Mouse (Mus musculus): ENCODE results near the gene Stard9. TPM values are rescaled to one million over a fixed set of nuclear protein-coding genes. Genes with fewer than 3 reads are reported as not detected.

Stard9 gene
- total RNA-seq (2017) = 1.8 and 3.1 TPM in 2 replicates

- peak; percentile 96 to 98 for ATAC-seq (replicated peaks in 1 of 2; ENCODE audit: insufficient read depth in 1 of 2, low FRiP score in 2 of 2, low TSS enrichment in 1 of 2, low read depth in 1 of 2, poor library complexity in 2 of 2, severe bottlenecking in 2 of 2)
These were observed at the start of gene Stard9 for GRCm38 (mm10) chr2:120628886-120629735. Gene Stard9 (plus strand): TSS chr2:120629121.

DNA sequence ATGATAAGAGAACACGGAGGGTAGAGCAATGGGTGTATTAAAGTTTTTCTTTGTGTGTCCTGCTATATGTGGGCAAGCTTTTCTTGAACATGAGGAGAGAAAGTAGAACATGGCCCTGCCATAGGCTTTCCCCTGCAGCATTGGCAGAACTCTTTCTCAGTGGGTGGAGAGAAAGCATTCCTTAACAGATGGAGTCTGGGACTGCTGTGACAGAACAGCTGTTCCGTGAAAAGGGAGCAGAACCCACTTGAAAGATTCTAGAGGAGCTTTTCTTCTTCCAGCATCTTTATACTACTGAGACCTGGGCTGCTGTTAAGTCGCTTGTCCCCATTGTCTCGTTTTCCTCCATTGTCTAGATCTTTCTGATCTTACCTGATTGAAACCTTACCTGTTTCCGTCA lies 39.2 kb upstream of the Stard9 start:
- no peak for ATAC-seq (replicated peaks in 1 of 2; ENCODE audit: insufficient read depth in 1 of 2, low FRiP score in 2 of 2, low TSS enrichment in 1 of 2, low read depth in 1 of 2, poor library complexity in 2 of 2, severe bottlenecking in 2 of 2)

DNA sequence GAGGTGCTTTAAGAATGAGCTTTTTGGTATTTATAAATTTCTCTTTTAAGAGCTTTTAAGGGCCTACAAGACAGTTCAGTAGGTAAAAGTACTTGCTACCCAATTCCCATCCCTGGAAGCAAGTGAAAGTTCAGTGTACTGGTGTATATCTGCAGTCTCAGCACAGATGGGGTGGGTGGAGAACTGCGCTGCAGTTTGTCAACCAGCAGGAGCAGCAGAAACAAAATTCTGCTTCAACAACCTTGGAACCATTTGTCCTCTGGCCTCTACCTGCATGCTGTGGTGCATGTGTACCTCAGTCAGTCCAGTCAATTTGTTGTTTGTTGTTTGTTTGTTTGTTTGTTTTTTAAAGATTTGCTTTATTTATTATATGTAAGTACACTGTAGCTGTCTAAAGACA lies 36.7 kb upstream of the Stard9 start:
- no peak for ATAC-seq (replicated peaks in 1 of 2; ENCODE audit: insufficient read depth in 1 of 2, low FRiP score in 2 of 2, low TSS enrichment in 1 of 2, low read depth in 1 of 2, poor library complexity in 2 of 2, severe bottlenecking in 2 of 2)

DNA sequence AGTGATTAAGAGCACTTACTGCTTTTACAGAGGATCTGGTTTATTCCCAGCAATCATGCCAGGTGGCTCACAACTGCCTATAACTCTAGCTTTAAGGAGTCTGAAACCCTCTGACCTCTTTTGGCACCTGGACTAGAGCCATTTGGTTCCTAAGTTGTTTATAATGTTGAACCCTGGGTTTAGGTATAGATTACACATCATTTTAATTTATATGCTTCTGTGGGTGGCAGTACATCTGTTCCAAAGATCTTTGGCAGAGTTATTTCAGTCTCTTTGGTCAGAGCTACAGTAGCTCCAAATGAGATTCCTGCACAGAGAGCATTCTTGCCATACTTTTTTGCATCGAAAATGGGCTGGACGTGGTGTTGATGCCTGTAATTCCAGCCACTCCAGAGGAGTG lies 31.2 kb upstream of the Stard9 start:
- no peak for ATAC-seq (replicated peaks in 1 of 2; ENCODE audit: insufficient read depth in 1 of 2, low FRiP score in 2 of 2, low TSS enrichment in 1 of 2, low read depth in 1 of 2, poor library complexity in 2 of 2, severe bottlenecking in 2 of 2)

GRCm38 (mm10) chr2:120599506-120599905 lies 29.4 kb upstream of the Stard9 start:
- ATAC-seq (replicated peaks in 1 of 2; ENCODE audit: insufficient read depth in 1 of 2, low FRiP score in 2 of 2, low TSS enrichment in 1 of 2, low read depth in 1 of 2, poor library complexity in 2 of 2, severe bottlenecking in 2 of 2) = 0 out of 4 replicates have a peak, but pooled peaks of 1 of the 2 experiments have one; percentile 4

- no peak for ATAC-seq (replicated peaks in 1 of 2; ENCODE audit: insufficient read depth in 1 of 2, low FRiP score in 2 of 2, low TSS enrichment in 1 of 2, low read depth in 1 of 2, poor library complexity in 2 of 2, severe bottlenecking in 2 of 2)
These were observed 22.8 kb upstream of the Stard9 start for GRCm38 (mm10) chr2:120606021-120606690.

DNA sequence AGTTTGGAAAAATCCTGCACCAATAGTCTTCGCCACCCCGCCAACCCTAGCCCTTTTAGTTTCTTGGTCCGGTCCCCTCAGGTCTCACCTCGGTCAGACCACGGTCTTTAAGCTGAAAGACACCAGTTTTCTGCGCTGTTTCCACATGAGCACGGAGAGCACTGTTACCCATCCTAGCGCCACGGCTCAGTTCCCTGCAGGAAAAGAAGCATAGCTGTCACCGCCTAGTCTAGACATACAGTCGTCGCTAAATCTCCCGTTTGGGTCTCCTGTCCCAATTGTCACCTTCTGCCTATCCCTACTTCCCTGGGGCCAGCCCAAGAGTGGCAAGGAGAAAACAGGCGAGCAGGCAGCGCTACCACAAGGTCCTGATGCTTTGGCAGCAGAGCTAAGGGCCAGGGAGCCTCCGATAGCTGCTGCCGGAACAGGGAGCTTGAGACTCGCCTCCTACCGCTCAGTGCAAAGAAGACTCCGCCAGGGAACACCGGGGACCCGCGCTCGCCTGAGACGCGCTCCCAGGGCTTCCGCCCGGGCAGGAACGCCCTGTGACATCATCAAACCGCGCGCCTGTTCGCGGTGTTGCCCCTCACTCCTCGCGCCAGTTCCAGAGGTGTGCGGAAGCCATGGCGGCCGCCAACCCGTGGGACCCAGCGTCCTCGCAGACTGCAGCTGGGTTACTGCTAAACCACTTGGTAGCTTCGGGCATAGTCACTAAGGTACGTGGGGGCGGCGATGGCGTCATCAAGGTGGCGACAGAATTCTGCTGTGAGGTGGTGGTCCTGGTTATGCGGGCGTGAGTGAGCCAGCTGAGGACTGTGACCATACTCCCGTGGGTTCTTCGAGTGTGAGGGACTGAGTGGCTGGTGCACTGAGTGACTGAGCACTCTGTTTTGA lies 19.8 kb upstream of the Stard9 start, which contains the start of the genes Haus2 and Lrrc57:
Haus2 (plus strand) TSS at position 554 of the 894 bp plus-strand sequence.
Lrrc57 (minus strand) TSS at position 691 of the 894 bp plus-strand sequence.
- ATAC-seq (replicated peaks in 1 of 2; ENCODE audit: insufficient read depth in 1 of 2, low FRiP score in 2 of 2, low TSS enrichment in 1 of 2, low read depth in 1 of 2, poor library complexity in 2 of 2, severe bottlenecking in 2 of 2) = peak; percentile 92 to 98

DNA sequence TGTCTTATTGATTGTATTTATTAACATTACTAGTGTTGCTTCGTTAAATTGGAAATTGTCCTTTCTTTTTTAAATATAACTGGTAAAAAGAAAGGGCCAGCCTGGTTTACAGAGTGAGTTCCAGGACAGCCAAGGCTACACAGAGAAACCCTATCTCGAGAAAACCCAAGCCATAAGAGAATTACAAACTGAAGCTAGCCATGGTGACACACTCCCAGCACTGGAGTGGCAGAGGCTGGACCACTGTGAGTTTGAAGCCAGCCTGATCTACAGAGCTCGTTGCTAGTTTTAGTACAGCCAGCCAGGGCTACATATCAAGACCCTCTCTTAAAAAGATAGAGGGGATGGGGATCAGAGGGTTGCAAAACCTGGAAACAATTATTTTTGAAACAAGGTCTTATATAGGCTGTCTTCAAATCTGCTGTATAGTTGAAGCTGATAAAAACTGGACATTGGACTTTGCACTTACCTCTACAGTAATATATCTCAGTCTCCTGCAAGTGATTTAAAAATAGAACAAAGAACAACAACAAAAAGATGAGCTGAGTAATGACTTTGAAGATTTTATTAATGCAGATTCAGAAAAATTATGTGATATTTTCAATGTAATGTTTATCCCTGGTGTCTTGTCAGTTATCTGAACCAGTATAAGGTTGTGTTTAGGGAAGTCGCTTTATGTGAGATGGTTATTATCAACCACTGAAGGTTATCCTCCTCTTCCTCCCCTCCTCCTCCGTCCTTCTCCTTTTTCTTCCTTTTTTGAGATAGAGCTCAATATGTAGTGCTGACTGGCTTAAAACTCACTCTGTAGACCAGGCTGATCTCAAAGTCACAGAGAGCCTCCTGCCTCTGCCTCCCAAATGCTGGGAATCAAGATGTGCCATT lies 12.4 kb upstream of the Stard9 start:
- ATAC-seq (replicated peaks in 1 of 2; ENCODE audit: insufficient read depth in 1 of 2, low FRiP score in 2 of 2, low TSS enrichment in 1 of 2, low read depth in 1 of 2, poor library complexity in 2 of 2, severe bottlenecking in 2 of 2) = no peak

DNA sequence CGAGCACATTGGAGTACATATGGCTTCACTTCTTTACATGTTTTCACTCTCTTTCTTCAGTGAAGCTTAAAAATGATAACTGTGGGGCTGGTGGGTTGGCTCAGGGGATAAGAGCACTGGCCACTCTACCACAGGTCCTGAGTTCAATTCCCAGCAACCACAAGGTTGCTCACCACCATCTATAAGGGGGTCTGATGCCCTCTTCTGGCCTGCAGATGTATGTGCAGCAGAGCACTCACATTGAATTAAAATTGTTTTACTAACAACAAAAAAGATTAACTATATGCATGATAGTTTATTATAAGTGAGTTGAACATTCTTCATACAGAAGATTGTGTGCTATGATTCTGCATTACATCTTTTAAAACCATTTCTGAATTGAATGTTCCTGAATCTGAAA lies 9.4 kb upstream of the Stard9 start:
- no peak for ATAC-seq (replicated peaks in 1 of 2; ENCODE audit: insufficient read depth in 1 of 2, low FRiP score in 2 of 2, low TSS enrichment in 1 of 2, low read depth in 1 of 2, poor library complexity in 2 of 2, severe bottlenecking in 2 of 2)

- no peak for ATAC-seq (replicated peaks in 1 of 2; ENCODE audit: insufficient read depth in 1 of 2, low FRiP score in 2 of 2, low TSS enrichment in 1 of 2, low read depth in 1 of 2, poor library complexity in 2 of 2, severe bottlenecking in 2 of 2)
These were observed 6.0 kb upstream of the Stard9 start for GRCm38 (mm10) chr2:120622920-120623319.

- ATAC-seq (replicated peaks in 1 of 2; ENCODE audit: insufficient read depth in 1 of 2, low FRiP score in 2 of 2, low TSS enrichment in 1 of 2, low read depth in 1 of 2, poor library complexity in 2 of 2, severe bottlenecking in 2 of 2) = no peak
These were observed 650 bp upstream of the Stard9 start for GRCm38 (mm10) chr2:120628076-120628865.

DNA sequence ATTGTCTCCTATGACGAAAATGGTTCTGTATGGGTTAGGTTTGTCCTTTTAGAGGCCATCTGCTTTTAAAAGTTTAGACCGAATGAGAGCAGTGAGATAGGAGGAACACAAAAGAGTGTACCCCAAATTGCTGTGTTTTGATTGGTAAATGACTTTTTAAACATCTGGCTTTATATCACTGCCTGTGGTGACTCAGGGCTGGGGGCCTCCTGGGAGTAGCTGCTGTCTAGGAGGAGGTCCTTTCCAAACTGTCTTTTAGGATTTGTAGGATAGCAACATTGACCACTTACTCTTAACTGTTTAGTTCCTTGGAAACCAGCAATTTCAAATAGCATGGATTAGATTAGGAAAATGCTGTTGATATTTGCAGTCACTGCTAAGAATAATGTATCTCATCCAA lies 1.3 kb downstream of the Stard9 start:
- no peak for ATAC-seq (replicated peaks in 1 of 2; ENCODE audit: insufficient read depth in 1 of 2, low FRiP score in 2 of 2, low TSS enrichment in 1 of 2, low read depth in 1 of 2, poor library complexity in 2 of 2, severe bottlenecking in 2 of 2)

DNA sequence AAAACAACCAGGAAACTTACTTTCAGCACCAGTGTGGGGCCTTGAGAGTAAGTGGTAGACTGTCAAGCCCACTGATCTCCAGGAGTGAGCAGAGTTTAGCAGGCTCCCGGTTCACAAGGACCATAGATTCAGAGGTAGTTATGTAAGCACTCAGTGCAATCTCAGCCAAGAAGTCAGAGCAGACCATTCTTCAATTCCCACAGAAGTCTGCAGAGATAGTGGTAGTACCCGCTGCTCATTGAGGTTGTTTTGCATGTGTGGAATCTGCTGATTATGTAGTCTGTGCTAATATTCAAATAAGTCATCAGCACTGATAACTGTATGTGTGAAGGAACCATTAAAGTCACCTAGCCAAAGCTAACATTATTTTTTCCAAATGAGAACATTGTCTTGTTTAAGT lies 1.7 kb downstream of the Stard9 start:
- ATAC-seq (replicated peaks in 1 of 2; ENCODE audit: insufficient read depth in 1 of 2, low FRiP score in 2 of 2, low TSS enrichment in 1 of 2, low read depth in 1 of 2, poor library complexity in 2 of 2, severe bottlenecking in 2 of 2) = no peak

DNA sequence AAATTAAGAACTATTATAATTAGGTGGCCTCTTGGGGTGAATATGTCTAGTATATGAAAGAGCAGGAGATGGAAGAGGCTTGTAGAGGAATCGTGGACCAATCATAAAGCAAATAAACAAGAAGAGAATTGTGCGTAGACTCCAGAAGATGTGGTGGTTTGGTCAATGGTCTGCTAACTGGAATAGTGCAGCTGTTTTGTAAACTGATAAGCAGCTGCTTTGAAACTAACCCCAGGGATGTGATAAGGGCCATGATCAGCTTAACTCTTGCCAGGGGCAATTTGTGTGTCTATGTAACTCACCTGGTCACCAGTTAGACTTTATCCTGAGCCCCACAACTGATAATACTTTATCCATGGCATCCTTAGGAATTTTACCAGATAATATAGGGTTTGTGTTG lies 2.6 kb downstream of the Stard9 start:
- ATAC-seq (replicated peaks in 1 of 2; ENCODE audit: insufficient read depth in 1 of 2, low FRiP score in 2 of 2, low TSS enrichment in 1 of 2, low read depth in 1 of 2, poor library complexity in 2 of 2, severe bottlenecking in 2 of 2) = no peak

- peak; percentile 70 to 79 for ATAC-seq (replicated peaks in 1 of 2; ENCODE audit: insufficient read depth in 1 of 2, low FRiP score in 2 of 2, low TSS enrichment in 1 of 2, low read depth in 1 of 2, poor library complexity in 2 of 2, severe bottlenecking in 2 of 2)
These were observed 3.0 kb downstream of the Stard9 start for GRCm38 (mm10) chr2:120631957-120632356.

DNA sequence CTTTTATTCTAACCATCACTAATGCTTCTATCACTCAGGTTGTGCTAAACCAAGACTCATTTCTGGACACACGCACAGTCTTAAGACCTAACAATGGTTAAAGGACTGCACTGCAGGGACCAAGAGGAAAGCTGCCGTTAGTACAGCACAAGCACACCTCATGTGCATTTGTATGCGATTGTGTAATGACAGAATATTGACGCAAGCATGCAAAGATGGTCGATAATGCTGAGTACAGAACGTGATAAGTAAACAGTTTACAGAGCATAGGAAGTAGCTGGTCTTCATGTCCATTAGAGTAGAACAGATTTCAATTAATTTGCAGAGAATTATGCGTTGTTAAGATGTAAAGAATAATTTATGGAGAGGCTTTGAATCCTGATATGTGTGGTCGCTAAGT lies 11.9 kb downstream of the Stard9 start:
- ATAC-seq (replicated peaks in 1 of 2; ENCODE audit: insufficient read depth in 1 of 2, low FRiP score in 2 of 2, low TSS enrichment in 1 of 2, low read depth in 1 of 2, poor library complexity in 2 of 2, severe bottlenecking in 2 of 2) = no peak
